Mouse (Mus musculus) adrenal gland, postnatal 36 days (tissue): ENCODE measurements around the gene H3f3b. TPM values are rescaled to one million over a fixed set of nuclear protein-coding genes. Genes with fewer than 3 reads are reported as not detected.
"Not testable (repeated sequence)": the region's sequence is repeated elsewhere in the genome, so short reads cannot be mapped to it uniquely, and the experiment has no call there.

Source experiments
- DNase-seq, 2 experiments: peaks; one replicate each; pipeline ENCODE4 v3.0.0; 2021; ENCODE audit warnings: mixed read lengths in 1 of 2
- total RNA-seq, 2 experiments: library from RNA; stranded (reverse); gene quantifications; 2 replicates each; pipeline ENCODE4 v1.2.3; 2021

The H3f3b gene
- total RNA-seq, 2 experiments from 2014 or later, result 347 to 353 TPM

DNA sequence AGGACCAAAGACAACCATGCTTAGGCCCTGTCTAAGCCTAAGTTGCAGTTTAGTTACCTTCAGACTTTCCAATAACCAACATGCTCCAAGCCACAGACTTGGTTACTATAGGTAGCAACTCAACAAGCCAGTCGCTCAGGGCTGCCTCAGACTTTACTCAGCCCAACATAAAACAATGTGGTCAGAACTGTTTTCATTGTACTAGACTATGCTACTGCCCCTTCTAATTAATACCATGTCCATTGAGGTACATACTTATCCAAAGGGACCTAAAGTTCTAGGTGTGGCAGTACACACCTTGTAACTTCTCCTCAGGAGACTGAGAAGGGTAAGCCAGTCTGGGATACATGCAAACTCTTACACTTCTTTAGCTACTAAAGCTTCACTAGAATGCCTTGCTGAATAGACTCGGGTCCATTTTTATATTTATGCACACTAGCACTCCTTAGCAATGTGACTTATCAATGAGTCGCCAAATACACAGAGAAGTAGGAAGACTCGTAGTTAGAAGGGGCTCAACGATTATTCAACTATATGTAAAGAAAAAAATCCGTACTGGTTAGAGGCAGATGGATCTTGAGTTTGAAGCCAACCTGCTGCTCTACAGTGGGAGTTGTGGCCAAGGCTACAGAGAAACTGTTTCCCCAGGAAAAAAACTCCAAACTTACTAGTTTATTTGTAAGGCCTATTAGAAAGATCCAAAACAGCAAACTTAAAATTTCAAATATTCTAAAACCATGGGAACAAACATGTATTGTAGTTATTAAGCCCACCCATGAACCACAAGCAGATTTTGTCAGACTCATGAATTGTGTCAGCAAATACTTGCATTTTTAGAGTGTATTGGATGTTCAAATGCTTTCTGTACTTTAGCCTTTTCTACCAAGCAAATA is 6.2 kb downstream of the H3f3b start:
- DNase-seq, result no peak

DNA sequence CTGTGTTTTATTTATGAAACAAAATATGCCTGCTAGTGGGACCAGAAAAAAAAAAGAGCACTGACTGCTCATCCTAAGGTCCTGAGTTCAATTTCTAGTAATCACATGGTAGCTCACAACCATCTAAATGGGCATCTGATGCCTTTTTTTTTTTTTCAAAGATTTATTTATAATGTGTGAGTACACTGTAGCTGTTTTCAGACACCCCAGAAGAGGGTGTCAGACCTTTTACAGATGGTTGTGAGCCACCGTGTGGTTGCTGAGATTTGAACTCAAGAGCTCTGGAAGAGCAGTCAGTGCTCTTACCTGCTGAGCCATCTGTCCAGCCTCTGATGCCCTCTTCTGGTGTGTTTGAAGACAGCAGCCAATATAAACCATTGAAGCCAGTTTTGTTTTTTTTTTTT is 7.2 kb downstream of the H3f3b start:
- no peak for DNase-seq

DNA sequence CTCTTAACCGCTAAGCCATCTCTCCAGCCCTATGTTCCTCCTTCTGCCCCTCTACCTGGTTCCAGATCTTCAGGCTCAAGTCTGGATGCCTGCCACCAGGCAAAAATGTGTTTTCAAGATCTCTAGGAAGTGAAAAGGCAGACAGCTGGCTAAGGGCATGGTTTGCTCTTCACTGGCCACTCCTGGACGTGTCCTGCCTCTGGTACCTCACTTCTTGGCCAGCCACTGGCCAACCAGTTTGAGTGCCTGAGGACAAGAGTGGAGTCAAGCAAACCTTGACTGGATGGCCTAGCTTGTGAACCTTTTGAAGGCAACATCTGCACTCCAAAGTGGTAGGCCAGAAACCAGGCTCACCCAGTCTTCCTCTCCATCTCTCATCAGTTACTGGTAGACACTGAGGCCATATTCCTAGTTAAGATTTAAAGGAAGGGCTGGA is 7.8 kb downstream of the H3f3b start:
- no peak for DNase-seq

DNA sequence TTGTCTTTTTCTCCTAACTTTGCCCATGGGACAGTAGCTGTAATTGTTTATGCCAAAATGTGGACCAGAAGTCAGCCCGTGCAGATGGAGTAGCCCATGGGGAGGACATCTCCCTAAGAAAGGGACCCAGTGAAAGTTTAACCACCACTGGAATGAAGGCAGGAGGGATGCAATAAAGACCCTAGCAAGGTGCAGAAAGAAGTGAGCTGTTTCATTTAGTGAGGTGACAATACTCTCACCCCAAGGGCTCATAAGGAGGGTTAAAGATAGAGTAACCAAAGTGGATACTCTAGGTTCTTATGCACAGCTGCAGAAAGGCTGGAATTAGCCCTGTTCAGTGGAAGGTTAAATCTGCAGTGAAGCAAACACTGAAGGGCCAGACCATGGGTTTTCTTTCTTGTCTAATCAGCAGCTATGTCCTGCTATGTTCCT is 8.4 kb downstream of the H3f3b start:
- no peak for DNase-seq

DNA sequence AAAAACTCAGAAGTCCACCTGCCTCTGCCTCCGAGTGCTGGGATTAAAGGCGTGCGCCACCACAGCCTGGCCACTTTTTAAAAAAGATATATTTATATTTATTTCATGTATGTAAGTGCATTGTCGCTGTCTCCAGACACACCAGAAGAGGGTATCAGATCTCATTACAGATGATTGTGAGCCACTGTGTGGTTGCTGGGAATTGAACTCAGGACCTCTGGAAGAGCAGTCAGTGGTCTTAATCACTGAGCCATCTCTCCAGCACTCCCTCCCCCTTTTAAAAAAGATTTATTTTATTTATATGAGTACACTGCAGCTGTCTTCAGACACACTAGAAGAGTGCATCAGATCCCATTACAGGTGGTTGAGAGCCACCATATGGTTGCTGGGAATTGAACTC is 8.9 kb downstream of the H3f3b start:
- DNase-seq, result not testable (repeated sequence)

DNA sequence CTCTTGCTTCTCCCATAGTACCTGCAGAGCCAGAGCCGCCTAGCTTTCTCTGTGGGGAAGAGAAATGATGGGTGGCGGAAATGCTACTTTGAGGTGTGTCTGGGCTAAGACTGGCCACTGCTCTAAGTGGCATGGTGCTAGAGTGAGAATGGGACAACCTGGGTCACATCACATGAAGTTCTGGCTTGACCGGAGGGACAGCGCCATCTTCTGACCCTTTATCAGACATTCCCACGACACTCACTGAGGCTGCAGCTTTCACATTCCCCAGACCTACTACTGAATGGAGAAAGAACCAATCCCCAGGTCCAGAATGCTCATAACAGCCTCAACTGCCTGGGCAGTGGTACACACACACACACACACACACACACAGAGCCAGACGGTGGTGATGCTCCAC is 9.7 kb downstream of the H3f3b start:
- DNase-seq, result peak in 1 of 2 experiments; percentile 26

DNA sequence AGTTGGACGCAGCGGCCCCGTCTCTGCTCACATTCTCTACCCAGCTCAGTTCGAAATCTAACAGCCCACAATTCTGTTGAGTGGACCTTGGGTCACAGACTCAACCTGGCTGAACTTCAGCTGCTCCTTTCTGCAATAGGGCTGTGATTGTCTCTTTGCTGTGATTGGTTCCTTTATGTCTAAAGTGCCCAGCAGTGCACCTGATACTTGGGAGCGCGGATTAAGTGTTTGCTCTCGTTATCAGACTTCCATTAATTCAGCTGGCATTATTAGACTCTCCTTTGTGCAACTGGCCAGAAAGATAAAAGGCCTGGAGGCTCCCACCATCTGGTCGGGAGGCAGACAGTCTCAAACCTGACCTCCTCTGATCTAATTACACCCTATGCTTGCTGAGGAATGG is 12.9 kb downstream of the H3f3b start:
- DNase-seq, result no peak

DNA sequence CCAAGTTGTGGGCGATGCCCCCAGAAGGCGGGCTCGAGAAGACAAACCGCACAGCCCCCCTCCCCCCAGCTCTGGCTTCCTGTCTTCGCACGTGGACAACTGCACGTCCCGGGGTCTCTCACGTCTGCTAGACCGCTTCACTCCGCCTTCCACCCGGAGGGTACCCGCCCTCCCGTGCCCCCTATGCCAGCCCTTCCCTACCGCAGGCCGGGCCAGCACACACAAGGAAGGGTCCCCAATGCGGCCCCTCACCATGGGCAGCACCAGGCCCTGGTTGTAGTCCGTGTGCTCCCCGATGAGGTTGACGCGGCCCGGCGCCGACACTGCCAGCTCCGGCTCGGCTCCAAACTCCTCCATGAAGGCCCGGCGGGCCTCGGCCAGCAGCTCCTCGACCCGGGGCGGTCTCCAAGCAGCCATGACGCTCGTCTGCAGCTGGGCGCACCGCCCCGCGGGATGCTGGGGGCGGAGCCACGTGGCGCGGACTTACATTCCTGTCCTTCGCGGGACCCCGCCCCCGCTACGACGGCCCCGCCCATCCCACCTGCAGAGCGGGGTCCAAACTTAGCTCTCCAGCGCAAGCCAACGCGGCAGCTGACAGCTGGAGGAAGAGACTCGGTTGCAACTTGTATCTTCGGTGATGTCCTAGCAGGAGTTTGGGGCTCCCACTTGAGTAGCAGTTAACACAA is 15.4 kb downstream of the H3f3b start, which contains the start of gene Galk1:
Gene Galk1 (minus strand): TSS at position 458 of the 686 bp plus-strand sequence.
- DNase-seq, result peak; percentile 93 to 96

DNA sequence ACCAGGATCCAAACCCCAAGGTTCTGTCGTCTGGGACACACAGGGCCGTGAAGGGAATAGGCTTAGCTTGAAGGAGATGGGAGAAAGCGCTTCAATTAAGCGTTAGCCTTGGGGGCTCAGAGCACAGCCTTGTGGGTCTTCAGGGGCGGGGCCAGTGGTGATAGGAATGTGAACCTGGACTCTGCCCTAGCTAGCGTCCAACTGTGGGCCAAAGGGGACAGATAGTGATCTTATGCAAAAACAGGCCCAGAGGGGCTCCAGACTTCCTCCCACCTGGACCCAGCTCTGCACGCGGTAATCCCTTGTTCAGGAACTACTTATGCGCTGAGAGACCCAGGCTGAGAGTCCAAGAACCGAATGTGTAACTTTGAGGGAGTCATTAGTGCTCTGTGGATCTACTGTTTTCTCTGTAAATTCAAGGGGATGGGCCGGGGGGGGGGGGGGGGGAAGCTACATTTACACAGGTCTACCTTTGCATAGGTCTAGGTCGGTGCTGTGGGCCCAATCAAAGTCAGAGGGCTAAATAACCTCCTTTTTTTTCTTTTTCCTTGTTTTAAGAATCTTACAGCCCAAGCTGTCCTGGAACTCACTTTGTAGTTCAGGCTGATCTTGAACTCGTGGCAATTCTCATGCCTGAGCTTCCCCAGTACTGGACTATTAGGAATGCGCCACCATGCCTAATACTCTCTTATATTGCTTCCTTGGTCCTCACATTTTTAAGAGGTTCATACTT is 16.1 kb downstream of the H3f3b start:
- DNase-seq, result no peak

DNA sequence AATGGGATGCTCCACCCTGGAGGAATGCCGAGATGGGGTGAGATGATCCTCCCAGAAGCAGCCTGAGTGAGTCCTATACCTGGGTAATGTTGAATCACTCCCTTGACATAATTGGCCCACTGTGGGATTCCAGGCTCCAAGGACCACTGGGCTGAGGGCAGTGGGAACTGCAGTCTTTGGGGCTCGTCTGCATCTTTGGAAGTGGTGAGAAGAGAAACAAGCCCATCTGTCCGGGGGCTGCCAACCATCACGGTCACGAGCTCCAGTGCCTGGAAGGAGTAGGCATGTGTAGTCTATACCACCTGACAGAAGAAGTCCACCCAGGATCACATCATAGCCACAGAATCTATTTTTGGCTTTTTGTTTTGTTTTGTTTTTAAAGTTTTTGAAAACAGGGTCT is 16.8 kb downstream of the H3f3b start:
- DNase-seq, result no peak

DNA sequence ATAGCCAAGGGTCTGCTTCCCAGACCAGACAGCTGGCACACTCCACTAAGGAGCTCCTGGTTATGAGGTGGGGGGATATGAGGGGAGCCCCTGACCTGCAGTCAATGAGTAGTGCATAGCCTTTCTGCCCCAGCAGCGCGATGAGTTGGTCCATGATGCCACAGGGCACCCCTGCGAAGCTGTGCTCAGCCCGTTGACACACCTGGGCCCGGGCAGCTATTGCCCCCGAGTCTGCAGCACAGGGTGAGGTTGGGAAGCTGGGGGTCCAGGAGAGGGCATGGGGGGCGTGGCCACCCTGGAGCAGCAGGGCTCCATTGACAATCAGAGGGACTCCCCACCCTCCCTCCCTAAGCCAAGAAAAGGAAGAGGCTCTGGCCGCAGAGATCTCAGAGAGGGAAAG is 17.6 kb downstream of the H3f3b start:
- no peak for DNase-seq

DNA sequence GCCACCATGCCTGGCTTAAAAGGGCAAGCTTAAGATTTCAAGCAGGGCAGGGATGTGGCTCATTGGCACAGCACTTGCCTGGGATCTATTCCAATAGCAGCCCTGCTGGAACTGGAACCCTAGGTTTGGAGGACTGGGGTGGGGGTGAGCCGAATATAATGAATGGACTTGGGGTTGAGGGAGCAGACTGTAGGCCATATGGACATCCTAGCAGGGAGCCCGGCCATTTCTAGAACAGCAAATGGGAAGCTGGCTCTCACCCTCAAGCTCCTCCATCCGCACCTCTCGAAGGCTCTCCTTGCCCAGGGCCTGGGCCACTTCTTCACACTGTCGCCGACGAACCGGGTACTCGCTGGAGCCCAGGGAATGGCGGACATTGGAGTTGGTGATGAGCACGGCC is 18.1 kb downstream of the H3f3b start:
- no peak for DNase-seq

DNA sequence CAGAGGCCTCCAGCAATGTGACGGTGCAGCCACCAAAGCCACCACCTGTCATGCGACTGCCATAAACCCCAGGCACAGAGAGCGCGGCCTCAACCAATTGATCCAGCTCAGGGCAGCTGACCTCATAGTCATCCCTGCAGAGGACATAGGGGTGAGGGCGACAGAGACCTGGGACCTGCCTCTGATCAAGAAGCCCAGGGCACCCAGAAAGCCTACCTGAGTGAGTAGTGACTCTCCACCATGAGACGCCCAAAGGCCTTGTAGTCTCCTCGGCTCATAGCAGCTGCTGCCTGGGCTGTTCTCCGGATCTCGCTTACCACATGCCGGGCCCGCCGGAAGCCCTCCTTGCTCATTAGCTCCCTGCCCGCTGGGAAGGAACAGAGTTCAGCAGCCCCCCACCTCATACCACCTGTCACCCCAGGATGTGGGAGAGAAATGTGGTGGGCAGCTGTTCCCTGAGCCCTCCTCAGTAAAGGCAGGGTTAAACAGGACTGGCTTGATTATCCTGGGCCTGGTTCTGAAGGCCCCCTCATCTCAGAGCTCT is 18.9 kb downstream of the H3f3b start:
- DNase-seq, result no peak

DNA sequence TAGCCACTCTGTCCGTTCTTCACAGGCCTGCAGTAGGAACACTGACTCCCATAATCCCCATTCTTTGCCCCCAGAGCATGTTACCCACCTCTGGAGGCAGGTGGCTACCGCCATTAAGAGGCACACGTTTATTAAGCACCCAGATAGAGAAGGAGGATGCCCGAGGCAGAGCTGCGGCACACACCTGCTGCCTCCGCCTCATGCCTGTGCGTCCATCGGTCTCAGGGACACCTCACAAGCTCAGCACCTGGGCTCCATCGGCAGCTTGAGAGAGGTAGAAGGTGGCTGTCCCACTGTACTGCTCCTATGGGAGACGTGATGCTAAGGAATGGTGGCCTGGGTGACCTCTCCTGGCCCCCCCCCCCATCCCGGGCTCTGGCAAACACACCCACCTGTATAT is 19.4 kb downstream of the H3f3b start:
- no peak for DNase-seq

DNA sequence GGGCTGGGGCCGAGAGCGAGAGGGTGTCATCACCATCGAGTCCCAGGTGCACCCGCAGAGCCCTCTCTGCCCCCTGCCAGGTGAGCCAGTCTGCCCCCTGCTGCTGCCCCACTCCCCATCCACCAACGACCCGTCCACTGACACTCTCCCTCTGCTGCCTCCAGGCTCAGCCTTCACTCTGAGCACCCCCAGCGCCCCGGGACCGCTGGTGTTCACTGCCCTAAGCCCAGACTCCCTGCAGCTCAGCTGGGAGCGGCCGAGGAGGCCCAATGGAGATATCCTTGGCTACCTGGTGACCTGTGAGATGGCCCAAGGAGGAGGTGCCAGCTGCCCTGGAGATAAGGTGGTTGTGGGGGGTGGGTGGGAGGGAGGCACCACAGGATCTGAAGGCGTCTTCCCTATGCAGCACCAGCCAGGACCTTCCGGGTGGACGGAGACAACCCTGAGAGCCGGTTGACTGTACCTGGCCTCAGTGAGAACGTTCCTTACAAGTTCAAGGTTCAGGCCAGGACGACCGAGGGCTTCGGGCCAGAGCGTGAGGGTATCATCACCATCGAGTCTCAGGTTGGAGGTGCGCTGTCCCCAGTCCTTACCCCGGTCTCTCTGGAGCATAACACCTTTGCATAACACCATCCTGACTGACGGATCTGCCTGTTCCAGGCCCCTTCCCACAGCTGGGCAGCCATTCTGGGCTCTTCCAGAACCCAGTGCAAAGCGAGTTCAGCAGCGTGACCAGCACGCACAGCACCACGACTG is 20.5 kb downstream of the H3f3b start:
- DNase-seq, result no peak

DNA sequence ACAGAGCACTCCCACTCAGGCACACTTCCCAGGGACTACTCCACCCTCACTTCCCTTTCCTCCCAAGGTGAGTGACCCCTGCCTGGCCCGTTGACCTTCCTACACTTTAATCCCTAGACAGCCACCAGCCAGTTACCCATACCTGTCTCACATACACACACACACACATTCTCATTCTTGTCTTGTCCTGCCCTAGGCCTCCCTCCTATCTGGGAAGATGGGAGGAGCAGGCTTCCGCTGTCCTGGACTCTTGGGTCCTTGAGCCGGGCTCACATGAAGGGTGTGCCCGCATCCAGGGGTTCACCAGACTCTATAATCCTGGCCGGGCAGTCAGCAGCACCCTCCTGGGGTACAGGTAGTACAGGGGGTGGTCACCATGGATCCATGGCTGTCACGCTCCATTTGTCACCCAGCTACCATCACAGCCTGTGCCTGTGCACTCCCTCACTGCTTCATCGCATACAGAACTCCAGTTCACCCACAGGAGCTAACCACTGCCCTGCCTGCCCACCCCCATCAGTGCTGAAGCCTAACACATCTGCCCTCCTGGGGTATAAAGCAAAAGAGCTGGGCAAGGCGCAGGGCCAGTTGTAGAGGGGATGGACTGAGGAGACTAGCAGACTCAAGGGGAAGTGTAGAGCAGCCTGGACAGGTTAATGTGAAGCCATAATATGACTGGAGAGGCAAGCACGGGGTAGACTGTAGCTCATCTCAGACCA is 21.9 kb downstream of the H3f3b start:
- DNase-seq, result no peak

DNA sequence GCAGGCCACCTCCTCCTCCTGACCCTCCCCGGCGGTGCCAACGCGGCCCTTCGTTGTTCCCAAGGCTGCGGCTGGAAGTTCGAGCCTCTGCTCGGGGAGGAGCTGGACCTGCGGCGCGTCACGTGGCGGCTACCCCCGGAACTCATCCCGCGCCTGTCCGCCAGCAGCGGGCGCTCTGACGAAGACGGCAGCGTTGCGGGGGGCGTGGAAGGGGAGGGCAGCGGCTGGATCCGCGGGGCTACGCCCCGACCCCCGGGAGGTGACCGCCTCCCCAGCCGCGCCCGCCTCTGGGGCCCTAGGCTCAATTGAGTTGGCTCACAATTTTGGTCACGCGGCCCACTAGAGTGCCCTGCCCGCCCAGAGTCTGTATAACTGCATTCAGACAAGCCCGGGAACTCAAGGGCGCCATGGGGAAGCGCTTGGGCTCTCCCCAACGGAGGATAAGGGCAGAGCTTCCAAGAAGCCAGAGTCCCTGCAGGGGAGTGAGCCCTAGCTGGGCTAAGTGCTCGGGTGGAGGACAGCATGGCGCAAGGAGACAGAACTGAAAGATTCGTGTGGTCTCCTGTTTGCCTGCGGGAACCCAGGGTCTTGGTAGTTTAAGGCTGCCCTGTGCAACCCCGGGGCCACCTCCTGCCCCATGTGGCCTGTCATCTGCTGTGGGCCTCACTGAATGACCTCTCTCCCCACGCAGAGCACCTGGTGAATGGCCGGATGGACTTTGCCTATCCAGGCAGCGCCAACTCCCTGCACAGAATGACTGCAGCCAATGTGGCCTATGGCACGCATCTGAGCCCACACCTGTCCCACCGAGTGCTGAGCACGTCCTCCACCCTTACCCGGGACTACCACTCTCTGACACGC is 22.7 kb downstream of the H3f3b start:
- peak; percentile 88 to 91 for DNase-seq

DNA sequence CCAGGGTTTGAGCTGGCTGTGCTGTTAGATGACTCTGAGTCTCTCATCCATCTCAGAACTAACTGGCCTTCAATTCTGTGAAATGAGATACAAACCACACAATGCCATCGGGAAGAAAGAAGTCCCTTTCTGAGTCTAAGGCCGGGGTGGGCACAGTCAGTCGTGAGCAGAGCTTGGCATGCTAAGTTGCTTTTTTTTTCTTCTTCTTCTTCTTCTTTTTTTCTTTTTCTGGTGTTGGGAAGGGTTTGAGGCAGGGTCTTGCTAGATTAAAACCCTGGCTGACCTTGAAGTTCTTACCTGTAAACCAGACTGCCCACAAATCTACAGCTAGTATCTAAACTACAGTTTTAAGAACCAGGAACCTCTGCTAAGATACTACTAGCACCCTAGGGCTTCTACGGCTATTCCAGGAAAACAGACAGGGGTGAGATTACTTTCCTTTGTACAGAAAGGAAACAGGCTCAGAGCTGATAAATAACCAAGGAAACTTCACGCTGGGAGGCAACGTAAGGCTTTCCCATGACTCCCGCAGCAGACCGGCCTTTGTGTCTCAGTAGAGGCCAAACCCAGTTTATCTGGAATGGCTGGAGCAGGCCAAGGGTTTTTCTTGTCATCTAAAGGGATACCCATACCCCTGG is 23.5 kb downstream of the H3f3b start:
- DNase-seq, result no peak

DNA sequence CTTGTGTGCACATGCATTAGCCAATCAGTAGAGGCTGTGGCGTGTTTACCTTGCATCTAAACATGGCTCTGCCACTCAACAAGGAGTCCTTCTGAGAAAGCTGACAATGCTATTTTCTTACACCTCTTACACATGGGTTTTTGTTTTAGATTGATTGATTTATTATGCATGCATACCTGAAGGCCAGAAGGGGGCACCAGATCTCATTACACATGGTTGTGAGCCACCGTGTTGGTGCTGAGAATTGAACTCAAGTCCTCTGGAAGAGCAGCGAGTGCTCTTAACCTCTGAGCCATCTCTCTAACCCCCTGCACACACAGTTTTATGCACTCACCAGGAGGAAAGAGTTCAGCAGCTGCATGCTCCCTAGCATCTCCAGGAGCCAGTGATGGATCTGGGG is 24.9 kb downstream of the H3f3b start:
- no peak for DNase-seq
